Comparison of ENCODE assay signal across 8 mouse cellular contexts in the genomic region with DNA sequence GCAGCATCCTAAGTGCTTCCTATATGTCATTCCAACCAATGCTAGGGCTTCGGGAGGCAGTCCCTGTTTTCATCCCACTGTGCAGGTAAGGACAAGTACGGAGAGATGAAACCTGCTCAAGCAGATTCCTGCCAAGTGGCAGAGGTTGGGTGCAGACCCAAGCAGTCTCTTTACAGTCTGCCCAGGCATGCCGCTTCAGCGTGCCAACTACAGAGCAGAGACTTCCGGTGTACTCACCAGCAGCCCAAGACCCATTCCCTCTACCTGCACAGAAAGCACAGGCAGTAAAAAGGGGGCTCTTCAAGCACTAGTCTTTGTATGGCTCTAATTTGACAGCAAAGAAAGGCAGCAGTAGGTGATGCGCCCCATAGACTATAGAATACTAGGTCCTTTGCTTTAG. TPM values are rescaled to one million over a fixed set of nuclear protein-coding genes. Genes with fewer than 3 reads are reported as not detected.
DNase-seq lines count a peak whose midpoint lies in the region; ATAC-seq and TF ChIP-seq lines count a peak whose summit lies in the region.

No protein-coding gene starts in this region.

- H3K79me2 ChIP-seq in heart, adult 2 months (replicated peaks; ENCODE audit: control insufficient read depth, insufficient read depth, low read length) = no peaks in the 10 kb centered on the region

- H3K9ac ChIP-seq in heart, adult 2 months (ENCODE audit: low read depth, low read length) = no peak overlapping the region
- H3K9ac ChIP-seq in ES-E14 (ENCODE audit: insufficient read depth, low read depth, low read length, poor library complexity, severe bottlenecking) = peak overlapping the region; percentile 39; the same call in 1 of the 2 replicates
- H3K9ac ChIP-seq in hindbrain, embryonic 11.5 days (ENCODE audit: low read depth, low read length) = peak overlapping the region; percentile 42
- H3K9ac ChIP-seq in midbrain, embryonic 13.5 days (replicated peaks) = peak overlapping the region; percentile 66

- H3K9me3 ChIP-seq in heart, embryonic 10.5 days = no peaks in the 10 kb centered on the region
- H3K9me3 ChIP-seq in ES-E14 (ENCODE audit: control insufficient read depth, insufficient read depth, low read depth, low read length) = no peaks in the 10 kb centered on the region
- no peaks in the 10 kb centered on the region for H3K9me3 ChIP-seq in hindbrain, embryonic 11.5 days (ENCODE audit: control insufficient read depth, low read length)
- H3K9me3 ChIP-seq in midbrain, embryonic 13.5 days = no peaks in the 10 kb centered on the region

- H3K36me3 ChIP-seq in heart, embryonic 10.5 days = no peaks in the 10 kb centered on the region
- H3K36me3 ChIP-seq in heart, adult 2 months (ENCODE audit: control insufficient read depth, insufficient read depth, low read length) = no peaks in the 10 kb centered on the region
- no peaks in the 10 kb centered on the region for H3K36me3 ChIP-seq in ES-E14 (ENCODE audit: control insufficient read depth, insufficient read depth, low read length, poor library complexity, severe bottlenecking)
- no peaks in the 10 kb centered on the region for H3K36me3 ChIP-seq in hindbrain, embryonic 11.5 days (ENCODE audit: control insufficient read depth, insufficient read depth, low read length)
- no peaks in the 10 kb centered on the region for H3K36me3 ChIP-seq in midbrain, embryonic 13.5 days
- H3K36me3 ChIP-seq in kidney, adult 2 months (ENCODE audit: control insufficient read depth, insufficient read depth, low read length) = no peaks in the 10 kb centered on the region

- peaks cover 26% of the 10 kb centered on the region for H3K4me1 ChIP-seq in heart, embryonic 10.5 days
- no peaks in the 10 kb centered on the region; the same call in 1 of the 2 replicates for H3K4me1 ChIP-seq in heart, adult 2 months (ENCODE audit: control insufficient read depth, insufficient read depth, low read length)
- H3K4me1 ChIP-seq in ES-E14 (ENCODE audit: control insufficient read depth in 2 of 2, insufficient read depth in 2 of 2, low read length in 2 of 2, poor library complexity in 1 of 2) = peaks cover 0 to 6% of the 10 kb centered on the region in 2 experiments; a peak in 1 of 4 replicates
- peaks cover 4% of the 10 kb centered on the region; the same call in 1 of the 2 replicates for H3K4me1 ChIP-seq in hindbrain, embryonic 11.5 days (replicated peaks; ENCODE audit: control insufficient read depth, insufficient read depth, low read length)
- H3K4me1 ChIP-seq in midbrain, embryonic 13.5 days (replicated peaks) = peaks cover 12% of the 10 kb centered on the region
- no peaks in the 10 kb centered on the region for H3K4me1 ChIP-seq in kidney, adult 2 months (ENCODE audit: control insufficient read depth, insufficient read depth, low read length)

- H3K27me3 ChIP-seq in heart, embryonic 10.5 days (ENCODE audit: insufficient read depth, poor library complexity, severe bottlenecking) = peaks cover 9% of the 10 kb centered on the region; the same call in 1 of the 2 replicates
- H3K27me3 ChIP-seq in heart, adult 2 months (ENCODE audit: control insufficient read depth, insufficient read depth, low read length) = no peaks in the 10 kb centered on the region
- H3K27me3 ChIP-seq in hindbrain, embryonic 11.5 days (ENCODE audit: control insufficient read depth, insufficient read depth, low read length) = no peaks in the 10 kb centered on the region
- no peaks in the 10 kb centered on the region for H3K27me3 ChIP-seq in midbrain, embryonic 13.5 days
- H3K27me3 ChIP-seq in kidney, adult 2 months (replicated peaks; ENCODE audit: control insufficient read depth, insufficient read depth, low read length) = no peaks in the 10 kb centered on the region

- TF ChIP-seq EP300 in heart, adult 2 months (IDR thresholded peaks at IDR 0.05; ENCODE audit: insufficient read depth, low read depth, low read length) = no peak

- intact Hi-C loops in heart, adult 2 months (cut with DNase I) = no loop called here

- DNase-seq in heart, embryonic 10.5 days (ENCODE audit: low spot score) = no peak
- DNase-seq in heart, adult 2 months = no peak
- no peak for DNase-seq in ES-E14 (ENCODE audit: low read depth, low spot score)
- no peak for DNase-seq in hindbrain, embryonic 11.5 days (ENCODE audit: low spot score)
- no peak for DNase-seq in frontal cortex, postnatal 14 days (ENCODE audit: low spot score in 2 of 2)
- no peak for DNase-seq in kidney, adult 2 months

- WGBS in heart, embryonic 10.5 days = 86% methylated on average over 6 of the region's 6 CpGs
- WGBS in heart, adult 2 months = 85% methylated on average over 6 of the region's 6 CpGs
- WGBS in hindbrain, embryonic 11.5 days = 82% methylated on average over 6 of the region's 6 CpGs
- 73% methylated on average over 6 of the region's 6 CpGs for WGBS in midbrain, embryonic 13.5 days
- 82% methylated on average over 6 of the region's 6 CpGs for WGBS in kidney, adult 2 months

- no peak for TF ChIP-seq POLR2A in heart, adult 2 months (IDR thresholded peaks at IDR 0.05; ENCODE audit: insufficient read depth, low read depth, low read length)
- no peak for TF ChIP-seq POLR2A in kidney, adult 2 months (IDR thresholded peaks at IDR 0.05; ENCODE audit: low read depth, low read length)

- in situ Hi-C loops in ES-E14 (cut with MboI; ENCODE audit: low sequenced_read_pairs in 2 of 2, unreplicated experiment in 2 of 2) = loop anchor here in 1 of 2 experiments (10.0 kb wide), 1 partner anchor 531 kb away; no protein-coding TSS in a partner anchor

- H3K27ac ChIP-seq in heart, embryonic 10.5 days = peak overlapping the region; percentile 60; the same call in 1 of the 2 replicates
- no peak overlapping the region for H3K27ac ChIP-seq in heart, adult 2 months
- H3K27ac ChIP-seq in ES-E14 (ENCODE audit: insufficient read depth, low read depth, low read length, poor library complexity, severe bottlenecking) = peak overlapping the region; percentile 29; the same call in 1 of the 2 replicates
- peak overlapping the region; percentile 73 for H3K27ac ChIP-seq in hindbrain, embryonic 11.5 days (ENCODE audit: low read depth, low read length)
- peak overlapping the region; percentile 94 for H3K27ac ChIP-seq in midbrain, embryonic 13.5 days
- no peak overlapping the region for H3K27ac ChIP-seq in kidney, adult 2 months (ENCODE audit: insufficient read depth, low read depth, low read length)

- no peak overlapping the region for H3K4me3 ChIP-seq in heart, embryonic 10.5 days
- no peak overlapping the region for H3K4me3 ChIP-seq in heart, adult 2 months
- peak overlapping the region; percentile 10 to 49; a peak in 2 of 4 replicates for H3K4me3 ChIP-seq in ES-E14 (ENCODE audit: insufficient read depth in 1 of 2, low read depth in 1 of 2, low read length in 2 of 2, poor library complexity in 1 of 2, severe bottlenecking in 1 of 2)
- H3K4me3 ChIP-seq in hindbrain, embryonic 11.5 days (ENCODE audit: low read depth, low read length) = no peak overlapping the region
- H3K4me3 ChIP-seq in midbrain, embryonic 13.5 days (replicated peaks) = peak overlapping the region; percentile 19
- H3K4me3 ChIP-seq in kidney, adult 2 months (ENCODE audit: insufficient read depth, low read depth, low read length) = no peak overlapping the region

- peak; percentile 26; the same call in 1 of the 2 replicates for ATAC-seq in hindbrain, embryonic 11.5 days (ENCODE audit: low FRiP score)
- ATAC-seq in midbrain, embryonic 13.5 days = no peak; the same call in 1 of the 2 replicates
- ATAC-seq in frontal cortex, adult (ENCODE audit: low TSS enrichment) = no peak

- H3K4me2 ChIP-seq in hindbrain, embryonic 11.5 days (replicated peaks; ENCODE audit: low read depth, low read length) = peak overlapping the region; percentile 8; the same call in 1 of the 2 replicates
- peak overlapping the region; percentile 52 for H3K4me2 ChIP-seq in midbrain, embryonic 13.5 days (replicated peaks)

- no peak for TF ChIP-seq CTCF in heart, adult 2 months (IDR thresholded peaks at IDR 0.05)
- TF ChIP-seq CTCF in kidney, adult 2 months (conservative IDR thresholded peaks at IDR 0.05; ENCODE audit: insufficient read depth, insufficient read length, low read depth, low read length) = no peak

TF ChIP-seq in ES-E14, 5 proteins besides CTCF, POLR2A, EP300 and RAD21:
- no peak for TF ChIP-seq ZNF384 (IDR thresholded peaks at IDR 0.05; ENCODE audit: low read depth, low read length)
- no peak for TF ChIP-seq CHD2 (IDR thresholded peaks at IDR 0.05; ENCODE audit: low read depth, low read length)
- no peak for TF ChIP-seq MAFK (IDR thresholded peaks at IDR 0.05; ENCODE audit: insufficient read depth, low read depth, low read length)
- no peak for TF ChIP-seq HCFC1 (IDR thresholded peaks at IDR 0.05; ENCODE audit: borderline replicate concordance, insufficient read depth, low read length)
- TF ChIP-seq ZC3H11A (IDR thresholded peaks at IDR 0.05; ENCODE audit: borderline replicate concordance, low read depth, low read length) = no peak

RNA-seq across cellular contexts. Expression of a gene that starts 40.4 kb away (rescaled TPM):
- polyA plus RNA-seq in heart, embryonic 10.5 days (2016; fragmentation: Nextera tagmentation; extraction: Ambion mirVana) = 11.7 and 13.1 TPM in 2 replicates
- 10 to 100 TPM; 17.7 to 18.5 TPM for total RNA-seq in heart, adult 2 months (2021)
- polyA plus RNA-seq in heart, adult 2 months (2012; rRNA removed) = 9.0 and 12.2 TPM in 2 replicates
- 8.0 and 8.8 TPM in 2 replicates for total RNA-seq in ES-E14 (2012; rRNA removed)
- 7.9 and 8.4 TPM in 2 replicates for polyA plus RNA-seq in hindbrain, embryonic 11.5 days (2014; fragmentation: Nextera tagmentation; extraction: Ambion mirVana)
- polyA plus RNA-seq in midbrain, embryonic 13.5 days (2015; fragmentation: Nextera tagmentation; extraction: Ambion mirVana) = 11.5 and 12.9 TPM in 2 replicates
- 8.4 and 9.1 TPM in 2 replicates for polyA plus RNA-seq in kidney, adult 2 months (2012; rRNA removed)

RNA-seq across cellular contexts. Expression of a gene that starts 51.7 kb away (rescaled TPM):
- 11.5 and 11.7 TPM in 2 replicates for polyA plus RNA-seq in heart, embryonic 10.5 days (2016; fragmentation: Nextera tagmentation; extraction: Ambion mirVana)
- total RNA-seq in heart, adult 2 months (2021) = 10 to 100 TPM; 16.0 to 20.4 TPM
- 19.5 and 31.4 TPM in 2 replicates for polyA plus RNA-seq in heart, adult 2 months (2012; rRNA removed)
- 14.1 and 14.2 TPM in 2 replicates for total RNA-seq in ES-E14 (2012; rRNA removed)
- polyA plus RNA-seq in hindbrain, embryonic 11.5 days (2014; fragmentation: Nextera tagmentation; extraction: Ambion mirVana) = 13.7 and 18.6 TPM in 2 replicates
- 24.6 and 27.0 TPM in 2 replicates for polyA plus RNA-seq in midbrain, embryonic 13.5 days (2015; fragmentation: Nextera tagmentation; extraction: Ambion mirVana)
- polyA plus RNA-seq in kidney, adult 2 months (2012; rRNA removed) = 34.7 and 35.4 TPM in 2 replicates

Comparison
In these comparisons a context has a peak if more than half of its experiments do, and no peak if none do; other contexts are left out.
1. H3K27ac ChIP-seq: peak in heart, embryonic 10.5 days (single experiment), ES-E14 (single experiment), hindbrain, embryonic 11.5 days (single experiment) and midbrain, embryonic 13.5 days (single experiment); none in heart, adult 2 months (single experiment) and kidney, adult 2 months (single experiment).
2. H3K4me3 ChIP-seq: peak in ES-E14 (2 of 2) and midbrain, embryonic 13.5 days (single experiment); none in heart, embryonic 10.5 days (single experiment), heart, adult 2 months (single experiment), hindbrain, embryonic 11.5 days (single experiment) and kidney, adult 2 months (single experiment).